Mouse (Mus musculus): Measurements from ENCODE around the gene Ccdc3. TPM values are rescaled to one million over a fixed set of nuclear protein-coding genes. Genes with fewer than 3 reads are reported as not detected.
A peak's percentile ranks its signal among the peaks of the same experiment; 100 is the strongest.

Gene Ccdc3
- total RNA-seq, 2 experiments from 2014 or later: 18.6 to 20.2 TPM

DNA sequence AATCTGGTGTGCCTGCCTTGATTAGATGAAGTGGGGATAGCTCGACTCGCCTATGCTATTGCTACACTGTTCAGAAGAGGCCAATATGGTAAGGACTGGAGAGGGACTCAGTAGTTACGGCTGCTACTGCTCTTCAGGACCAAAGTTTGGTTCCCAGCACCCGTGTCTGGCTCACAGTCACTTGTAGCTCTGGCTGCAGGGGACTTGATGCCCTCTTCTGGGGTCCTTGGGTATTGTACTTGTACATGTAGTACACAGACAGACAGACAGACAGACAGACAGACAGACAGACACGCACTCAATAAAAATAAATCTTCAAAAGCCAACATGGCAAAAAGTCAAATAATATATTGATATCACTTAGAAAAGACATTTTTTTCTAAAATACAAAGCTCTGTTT is 17.1 kb downstream of the Ccdc3 start:
- intact Hi-C loops (cut with DNase I): no loop called here
- no peak for DNase-seq (ENCODE audit: low spot score in 2 of 2)

GRCm38 (mm10) chr2:5160236-5160848 is 22.8 kb downstream of the Ccdc3 start:
- intact Hi-C loops (cut with DNase I): loop anchor here (5.0 kb wide), 1 partner anchor 63 kb away; no protein-coding TSS in a partner anchor

GRCm38 (mm10) chr2:5161002-5161745 is 23.6 kb downstream of the Ccdc3 start:
- no peak for DNase-seq (ENCODE audit: low spot score in 2 of 2)

More at GRCm38 (mm10) chr2:5160236-5160848, 22.8 kb downstream of the Ccdc3 start:
- no peak for DNase-seq (ENCODE audit: low spot score in 2 of 2)

DNA sequence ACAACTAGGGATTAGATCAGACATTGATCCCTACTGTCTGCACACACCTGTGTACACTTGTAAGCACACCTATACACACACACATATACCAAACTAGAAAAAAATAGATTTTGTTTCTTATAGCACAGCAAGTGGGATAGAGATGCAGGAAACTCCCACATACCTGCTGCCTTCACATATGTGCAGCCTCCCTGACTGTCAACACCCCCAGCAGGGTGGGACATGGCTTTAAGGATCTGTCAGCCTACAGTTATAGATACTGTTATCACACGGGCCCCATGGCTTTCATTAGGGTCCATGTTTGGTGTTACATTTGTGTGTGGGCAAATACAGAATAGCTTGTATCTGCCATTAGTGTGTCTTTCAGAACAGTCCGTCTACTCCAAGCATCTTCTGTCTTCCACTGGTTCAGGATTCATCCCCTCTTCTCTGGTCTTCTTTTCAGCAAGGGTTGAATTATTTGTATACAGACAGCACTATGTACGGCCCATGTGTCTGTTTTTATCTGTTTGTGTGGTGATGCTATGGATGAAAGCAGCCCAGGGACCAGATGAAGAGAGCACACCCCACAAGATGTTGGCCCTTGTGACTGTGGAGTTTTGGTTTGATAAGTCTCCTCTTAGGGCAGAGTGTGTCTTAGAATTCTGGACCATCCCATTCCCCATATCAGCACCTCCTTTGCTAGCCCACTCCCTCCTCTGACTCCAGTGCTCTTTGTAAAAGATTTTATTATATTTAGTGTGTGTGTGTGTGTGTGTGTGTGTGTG is 24.5 kb downstream of the Ccdc3 start:
- intact Hi-C loops (cut with DNase I): loop anchor here (5.0 kb wide), 1 partner anchor 65 kb away; no protein-coding TSS in a partner anchor
- DNase-seq (ENCODE audit: low spot score in 2 of 2): peak; percentile 28 to 81

More at GRCm38 (mm10) chr2:5161002-5161745, 23.6 kb downstream of the Ccdc3 start:
- intact Hi-C loops (cut with DNase I): loop anchor here (5.0 kb wide), 1 partner anchor 64 kb away; no protein-coding TSS in a partner anchor

GRCm38 (mm10) chr2:5162756-5163155 is 25.2 kb downstream of the Ccdc3 start:
- intact Hi-C loops (cut with DNase I): loop anchor here (5.0 kb wide), 1 partner anchor 65 kb away; no protein-coding TSS in a partner anchor
- DNase-seq (ENCODE audit: low spot score in 2 of 2): no peak

DNA sequence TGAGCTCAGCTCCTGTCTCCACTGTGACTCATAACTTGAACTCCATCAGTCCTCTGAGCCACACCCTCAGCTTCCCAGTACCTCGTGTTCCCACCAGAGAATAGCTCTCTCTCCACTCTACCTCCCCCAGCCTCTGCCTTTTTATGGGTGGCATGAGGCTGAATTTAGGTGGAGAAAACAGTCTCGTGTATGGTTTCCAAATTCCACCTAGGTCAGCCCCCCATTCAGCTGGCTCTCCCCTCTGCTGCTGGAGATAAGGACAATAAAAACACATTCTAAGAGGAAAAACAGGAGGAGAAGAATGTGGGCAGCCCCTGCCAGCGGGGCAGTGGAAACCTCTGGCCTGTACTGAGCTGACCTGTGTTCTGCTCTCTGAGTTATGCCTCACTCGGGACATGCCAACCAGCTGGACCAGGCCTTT is 28.4 kb downstream of the Ccdc3 start:
- DNase-seq (ENCODE audit: low spot score in 2 of 2): peak in 1 of 2 experiments; percentile 63
- intact Hi-C loops (cut with DNase I): loop anchor here (5.0 kb wide), 1 partner anchor 86 kb away; no protein-coding TSS in a partner anchor

DNA sequence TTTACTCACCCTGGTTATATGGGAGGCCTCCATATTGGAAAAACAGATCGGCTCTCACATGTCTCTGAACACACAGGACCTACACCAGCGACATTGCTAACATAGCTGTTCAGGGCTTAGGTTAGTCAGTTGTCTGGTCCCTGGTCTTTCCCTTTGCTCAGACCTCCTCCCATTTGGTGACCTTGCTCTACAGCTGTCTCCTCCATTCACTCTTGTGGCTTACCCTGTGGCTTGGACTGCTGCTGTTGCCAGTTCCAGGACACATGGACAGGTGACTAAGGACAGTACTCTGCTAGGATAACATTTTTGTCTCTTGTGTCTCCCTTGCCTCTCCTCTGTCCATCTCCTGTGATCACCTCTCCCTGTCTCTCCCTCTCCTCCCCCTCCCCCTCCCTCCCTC is 29.2 kb downstream of the Ccdc3 start:
- intact Hi-C loops (cut with DNase I): loop anchor here (5.0 kb wide), 1 partner anchor 86 kb away; no protein-coding TSS in a partner anchor

GRCm38 (mm10) chr2:5170815-5171214 is 33.2 kb downstream of the Ccdc3 start:
- DNase-seq (ENCODE audit: low spot score in 2 of 2): peak in 1 of 2 experiments; percentile 63
- intact Hi-C loops (cut with DNase I): no loop called here

More for the DNA sequence above, 29.2 kb downstream of the Ccdc3 start:
- no peak for DNase-seq (ENCODE audit: low spot score in 2 of 2)

- no peak for DNase-seq (ENCODE audit: low spot score in 2 of 2)
- intact Hi-C loops (cut with DNase I): no loop called here
Measured at GRCm38 (mm10) chr2:5171301-5172000, 33.9 kb downstream of the Ccdc3 start.

- no peak for DNase-seq (ENCODE audit: low spot score in 2 of 2)
- intact Hi-C loops (cut with DNase I): no loop called here
Measured at GRCm38 (mm10) chr2:5172773-5173172, 35.2 kb downstream of the Ccdc3 start.

GRCm38 (mm10) chr2:5174716-5175115 is 37.1 kb downstream of the Ccdc3 start:
- intact Hi-C loops (cut with DNase I): no loop called here

GRCm38 (mm10) chr2:5181462-5182443 is 44.2 kb downstream of the Ccdc3 start:
- DNase-seq (ENCODE audit: low spot score in 2 of 2): no peak
- intact Hi-C loops (cut with DNase I): no loop called here

More at GRCm38 (mm10) chr2:5174716-5175115, 37.1 kb downstream of the Ccdc3 start:
- no peak for DNase-seq (ENCODE audit: low spot score in 2 of 2)

DNA sequence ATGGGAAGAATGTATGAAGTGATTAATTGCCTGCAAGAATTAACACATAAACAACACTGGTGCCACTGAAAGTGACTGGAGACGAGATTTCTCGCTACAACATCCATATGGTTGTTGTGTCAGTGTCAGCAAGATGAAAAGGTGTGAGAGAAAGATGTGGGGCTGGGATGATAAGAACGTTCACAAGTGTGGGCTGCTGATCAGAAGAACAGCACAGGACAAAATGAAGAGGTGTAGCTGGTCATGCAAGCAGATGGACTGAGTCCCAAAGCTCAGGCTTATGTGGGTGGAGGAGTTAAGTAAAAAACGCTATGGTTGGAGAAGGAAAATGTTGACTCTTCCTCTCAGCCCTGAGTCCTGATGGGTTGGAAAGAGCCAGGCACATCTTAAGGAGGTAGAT is 46.6 kb downstream of the Ccdc3 start:
- intact Hi-C loops (cut with DNase I): no loop called here
- DNase-seq (ENCODE audit: low spot score in 2 of 2): no peak

DNA sequence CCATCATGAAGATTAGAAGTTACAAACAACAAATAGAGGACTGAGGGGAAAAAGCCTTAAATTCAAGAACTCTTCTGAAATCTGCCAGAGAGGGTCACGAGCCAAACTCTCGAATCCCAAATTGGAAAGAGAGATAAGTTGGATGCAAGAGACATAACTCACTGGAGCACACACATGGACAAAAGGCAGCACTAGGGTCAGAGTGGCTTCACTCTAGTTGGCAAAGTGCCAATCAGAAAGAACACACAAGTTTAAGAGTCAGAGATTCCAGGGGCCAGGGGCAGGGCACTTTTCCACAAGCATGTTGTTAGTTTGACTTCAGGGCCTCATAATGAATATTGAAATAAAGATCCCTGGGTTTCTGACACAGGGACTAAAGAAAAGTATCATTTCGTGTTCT is 48.1 kb downstream of the Ccdc3 start:
- DNase-seq (ENCODE audit: low spot score in 2 of 2): no peak
- intact Hi-C loops (cut with DNase I): no loop called here

DNA sequence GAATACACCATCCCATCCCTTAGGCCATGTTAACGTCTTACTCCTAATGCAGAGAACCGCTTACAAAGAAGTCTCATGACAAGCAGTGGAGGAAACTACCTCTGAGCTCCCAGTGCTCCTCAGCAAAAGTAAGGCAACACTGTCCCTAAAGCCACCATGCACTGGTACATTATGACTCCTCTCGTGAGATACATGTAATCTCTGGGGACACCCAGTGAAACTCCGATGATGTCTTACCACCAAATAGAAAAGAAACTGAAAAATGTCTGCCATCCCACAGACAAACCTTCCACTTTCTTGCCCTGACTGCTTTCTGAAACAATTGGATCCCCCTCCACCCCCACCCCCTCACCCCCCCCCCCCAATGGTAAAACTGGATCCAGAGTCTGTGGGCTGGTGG is 54.6 kb downstream of the Ccdc3 start:
- intact Hi-C loops (cut with DNase I): no loop called here
- no peak for DNase-seq (ENCODE audit: low spot score in 2 of 2)

DNA sequence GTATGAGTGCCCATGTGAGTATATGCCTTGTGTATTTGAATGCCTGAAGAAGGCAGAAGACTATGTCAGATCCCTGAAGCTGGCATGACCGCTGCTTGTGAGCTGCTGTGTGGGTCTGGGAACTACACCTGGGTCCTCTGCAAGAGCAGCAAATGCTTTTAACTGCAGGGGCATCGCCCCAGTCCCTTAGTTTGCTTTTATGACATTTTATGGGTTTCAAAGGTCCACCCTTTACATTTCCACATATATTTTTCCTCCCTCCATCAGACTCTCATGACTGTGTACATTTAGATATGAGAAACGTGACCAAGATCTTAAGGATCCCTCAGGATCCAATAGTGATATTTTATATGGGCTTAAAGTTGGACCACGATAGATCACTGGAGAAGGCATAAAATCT is 55.5 kb downstream of the Ccdc3 start:
- intact Hi-C loops (cut with DNase I): no loop called here
- DNase-seq (ENCODE audit: low spot score in 2 of 2): no peak

DNA sequence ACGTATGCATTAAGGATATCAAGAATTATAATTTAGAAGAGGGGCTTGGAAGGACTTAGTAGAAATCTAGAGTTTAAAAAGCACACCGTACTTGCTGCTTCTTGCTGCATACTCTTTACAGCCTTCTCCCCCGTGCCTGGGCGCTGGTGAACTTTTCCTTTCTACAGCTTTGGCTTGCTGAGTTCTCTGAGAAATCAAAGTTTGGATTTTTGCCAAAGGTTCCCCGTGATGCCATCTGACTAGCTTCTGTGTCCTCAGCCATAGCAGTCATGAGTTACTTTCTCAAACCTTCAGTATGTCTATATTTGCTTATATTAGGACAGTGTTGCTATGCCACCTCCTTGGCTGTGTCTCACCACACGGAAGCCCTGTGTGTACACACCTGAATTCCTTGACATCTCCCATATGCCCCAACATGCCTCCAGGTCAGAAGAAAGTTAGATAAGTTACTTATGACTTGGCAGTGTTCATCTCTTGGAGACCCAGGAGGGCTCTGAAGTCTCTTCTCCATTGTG is 57.2 kb downstream of the Ccdc3 start:
- intact Hi-C loops (cut with DNase I): no loop called here
- peak in 1 of 2 experiments; percentile 37 for DNase-seq (ENCODE audit: low spot score in 2 of 2)

GRCm38 (mm10) chr2:5197486-5197885 is 59.9 kb downstream of the Ccdc3 start:
- intact Hi-C loops (cut with DNase I): no loop called here
- DNase-seq (ENCODE audit: low spot score in 2 of 2): peak; percentile 38 to 58
